Comparison of ENCODE assay signal across 8 mouse cellular contexts in genomic region chr6:32330034-32330795, GRCm38 (mm10).
"Had no signal": no experiment of that assay in that cellular context is flagged by ENCODE, and none has a peak within 500 bp of the region (broad histone marks: within the 10 kb centered on the region; RNA-seq: fewer than 3 reads in every experiment).

No protein-coding gene starts in this region.

- H3K4me3 ChIP-seq: liver, embryonic 15.5 days had no signal

- H3K9me3 ChIP-seq: liver, embryonic 15.5 days had no signal

- H3K4me2 ChIP-seq: liver, embryonic 11.5 days; liver, embryonic 15.5 days had no signal

- DNase-seq: kidney, postnatal 14 days; left cerebral cortex, postnatal 4 days; lung, adult 2 months; lung, postnatal 36 days had no signal

- H3K36me3 ChIP-seq: liver, embryonic 15.5 days had no signal

- H3K27ac ChIP-seq: liver, embryonic 15.5 days; stomach, postnatal 0 days had no signal

- H3K4me1 ChIP-seq: liver, embryonic 15.5 days had no signal

- ATAC-seq: lung, postnatal 0 days had no signal

- H3K9ac ChIP-seq: liver, embryonic 15.5 days had no signal
